Mouse (Mus musculus) WW6 (cell line): ENCODE measurements around the gene Zap70.

Source experiments
- DNase-seq: peaks from one replicate; pipeline ENCODE4 v3.0.0-alpha.2; 2013; ENCODE audit warnings: low read depth, low spot score

Zap70 gene

GRCm38 (mm10) chr1:36830913-36831866 lies 69.6 kb downstream of the Zap70 start:
- DNase-seq: no peak
